Mouse (Mus musculus) mammary gland, adult 2 months (tissue): ENCODE results near the gene Fscn1. TPM values are rescaled to one million over a fixed set of nuclear protein-coding genes. Genes with fewer than 3 reads are reported as not detected.

Experiments used
- polyA plus RNA-seq: library from polyadenylated mRNA; depleted of rRNA; stranded (reverse); fragments of >200 nt; gene quantifications from 2 replicates; pipeline ENCODE4 v1.2.3, GENCODE M21; 2012; ENCODE audit warnings: low replicate concordance; rRNA removed

Fscn1 gene
- 128 and 360 TPM in 2 replicates for polyA plus RNA-seq

DNA sequence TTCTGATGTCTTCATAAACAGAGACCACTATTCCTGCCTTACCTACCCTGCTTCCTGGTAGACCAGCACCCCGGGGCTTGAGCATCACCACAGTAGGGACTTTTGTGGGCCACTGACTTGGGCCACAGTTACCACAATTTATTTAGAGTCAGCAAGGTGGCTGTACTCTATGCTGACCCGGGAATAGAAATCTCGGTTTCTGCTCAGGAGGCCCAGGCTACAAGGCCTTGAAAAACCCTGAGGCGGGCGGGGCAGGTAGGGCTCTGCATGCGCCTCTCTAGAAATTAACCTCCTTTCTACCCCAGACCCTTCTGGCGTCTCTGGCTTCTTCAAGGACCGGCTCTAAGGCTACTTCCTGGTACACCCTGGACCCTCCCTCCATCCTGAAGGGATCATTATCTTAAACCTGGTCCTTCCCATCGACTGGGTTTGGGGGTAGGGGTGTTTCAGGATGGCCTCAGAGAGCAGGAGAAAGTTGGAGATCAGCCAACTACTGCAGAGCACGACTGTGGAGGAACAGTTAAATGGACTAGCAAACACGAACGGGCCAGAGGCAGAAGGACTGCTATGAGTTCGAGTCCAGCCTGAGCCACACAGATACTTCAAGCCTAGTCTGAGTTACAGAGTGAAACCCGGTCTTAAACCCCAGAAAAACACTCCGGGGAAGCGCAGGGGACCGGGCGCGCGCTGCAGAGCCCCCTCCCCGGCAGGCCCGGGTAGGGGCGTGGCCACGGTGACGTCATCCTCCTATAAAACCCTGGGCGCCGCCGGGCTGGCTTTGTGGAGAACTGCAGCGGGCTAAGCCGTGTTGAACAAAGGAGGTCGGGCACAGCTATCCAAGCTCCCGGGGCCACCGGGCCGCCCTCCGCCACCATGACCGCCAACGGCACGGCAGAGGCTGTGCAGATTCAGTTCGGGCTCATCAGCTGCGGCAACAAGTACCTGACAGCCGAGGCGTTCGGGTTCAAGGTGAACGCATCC is at the start of gene Fscn1:
Fscn1 (plus strand) TSS at position 768 of the 981 bp plus-strand sequence.

Other genes starting within 250 kb of the Fscn1 start
- gene Tnrc18, start 142.7 kb upstream of the Fscn1 start, polyA plus RNA-seq, result 23.0 and 107 TPM in 2 replicates
- gene Fbxl18, start 64.9 kb upstream of the Fscn1 start, polyA plus RNA-seq, result 20.7 and 37.8 TPM in 2 replicates
- 5,209 and 7,296 TPM in 2 replicates for gene Actb, start 53.6 kb upstream of the Fscn1 start, polyA plus RNA-seq
- 27.8 and 30.0 TPM in 2 replicates for gene Rnf216, start 152.7 kb downstream of the Fscn1 start, polyA plus RNA-seq
- gene Olfr718-ps1, start 187.2 kb downstream of the Fscn1 start, polyA plus RNA-seq, result not detected in 2 replicates
- gene Rbak, start 220.4 kb downstream of the Fscn1 start, polyA plus RNA-seq, result 2.6 and 4.5 TPM in 2 replicates
- gene Spdye4b, start 220.7 kb downstream of the Fscn1 start, polyA plus RNA-seq, result not detected in 2 replicates